Mouse (Mus musculus): ENCODE measurements around the gene Zfp866. TPM values are rescaled to one million over a fixed set of nuclear protein-coding genes. Genes with fewer than 3 reads are reported as not detected.
A peak's percentile ranks its signal among the peaks of the same experiment; 100 is the strongest.

Zfp866 gene
- polyA plus RNA-seq, 1 experiment from 2014 or later = 30.6 TPM

GRCm38 (mm10) chr8:69772106-69772505, 18.9 kb downstream of the Zfp866 start:
- H3K4me1 ChIP-seq = peaks cover 16% of the 10 kb centered on the region
- H3K36me3 ChIP-seq = peaks cover 33% of the 10 kb centered on the region
- 85% methylated on average over 2 of the region's 2 CpGs for WGBS
- no peak for ATAC-seq (ENCODE audit: insufficient number of reproducible peaks, low FRiP score, low TSS enrichment, low read depth)
- H3K27me3 ChIP-seq = no peaks in the 10 kb centered on the region
- H3K9me3 ChIP-seq (replicated peaks) = 0 out of 2 replicates have a peak, but pooled peaks cover 2% of the 10 kb centered on the region
- no peak overlapping the region for H3K4me3 ChIP-seq (replicated peaks)
- H3K4me2 ChIP-seq (replicated peaks) = no peak overlapping the region
- no peak overlapping the region for H3K9ac ChIP-seq
- no peak overlapping the region for H3K27ac ChIP-seq (replicated peaks)

- 77% methylated on average over 9 of the region's 9 CpGs for WGBS
- H3K36me3 ChIP-seq = peaks cover 41% of the 10 kb centered on the region
- H3K4me2 ChIP-seq (replicated peaks) = no peak overlapping the region
Observed at GRCm38 (mm10) chr8:69771221-69771620, 19.8 kb downstream of the Zfp866 start.

GRCm38 (mm10) chr8:69761814-69762445, 29.0 kb downstream of the Zfp866 start:
- peaks cover 62% of the 10 kb centered on the region for H3K36me3 ChIP-seq
- no peak overlapping the region for H3K9ac ChIP-seq
- WGBS = 86% methylated on average over 4 of the region's 4 CpGs
- H3K9me3 ChIP-seq (replicated peaks) = 0 out of 2 replicates have a peak, but pooled peaks cover 12% of the 10 kb centered on the region
- no peaks in the 10 kb centered on the region for H3K27me3 ChIP-seq
- H3K27ac ChIP-seq (replicated peaks) = no peak overlapping the region
- no peak overlapping the region for H3K4me2 ChIP-seq (replicated peaks)
- H3K4me3 ChIP-seq (replicated peaks) = no peak overlapping the region
- no peaks in the 10 kb centered on the region for H3K4me1 ChIP-seq
- no peak for ATAC-seq (ENCODE audit: insufficient number of reproducible peaks, low FRiP score, low TSS enrichment, low read depth)

More at GRCm38 (mm10) chr8:69771221-69771620, 19.8 kb downstream of the Zfp866 start:
- no peak for ATAC-seq (ENCODE audit: insufficient number of reproducible peaks, low FRiP score, low TSS enrichment, low read depth)
- Histone ChIP-seq H3K4me3 (replicated peaks) (no peak overlapping the region), H3K9ac (no peak overlapping the region), H3K9me3 (replicated peaks) (0 out of 2 replicates have a peak, but pooled peaks cover 9% of the 10 kb centered on the region), H3K27ac (replicated peaks) (no peak overlapping the region), H3K27me3 (no peaks in the 10 kb centered on the region), H3K4me1 (peaks cover 16% of the 10 kb centered on the region)

GRCm38 (mm10) chr8:69758316-69758715, 32.7 kb downstream of the Zfp866 start:
- no peak for ATAC-seq (ENCODE audit: insufficient number of reproducible peaks, low FRiP score, low TSS enrichment, low read depth)
- no peaks in the 10 kb centered on the region for H3K27me3 ChIP-seq
- H3K9me3 ChIP-seq (replicated peaks) = no peaks in the 10 kb centered on the region
- H3K27ac ChIP-seq (replicated peaks) = no peak overlapping the region
- no peak overlapping the region for H3K4me2 ChIP-seq (replicated peaks)
- H3K4me1 ChIP-seq = no peaks in the 10 kb centered on the region
- 94% methylated on average over 5 of the region's 5 CpGs for WGBS
- H3K4me3 ChIP-seq (replicated peaks) = no peak overlapping the region
- peaks cover 36% of the 10 kb centered on the region for H3K36me3 ChIP-seq
- H3K9ac ChIP-seq = no peak overlapping the region

GRCm38 (mm10) chr8:69752437-69752836, 38.5 kb downstream of the Zfp866 start:
- 84% methylated on average over 2 of the region's 2 CpGs for WGBS
- Histone ChIP-seq H3K4me3 (replicated peaks) (no peak overlapping the region), H3K27ac (replicated peaks) (no peak overlapping the region), H3K4me1 (peaks cover 11% of the 10 kb centered on the region), H3K27me3 (no peaks in the 10 kb centered on the region), H3K9ac (no peak overlapping the region), H3K9me3 (replicated peaks) (no peaks in the 10 kb centered on the region), H3K4me2 (replicated peaks) (no peak overlapping the region), H3K36me3 (peaks cover 10% of the 10 kb centered on the region; the same call in 1 of the 2 replicates)
- no peak for ATAC-seq (ENCODE audit: insufficient number of reproducible peaks, low FRiP score, low TSS enrichment, low read depth)

GRCm38 (mm10) chr8:69749544-69750454, 41.2 kb downstream of the Zfp866 start, which contains the start of gene Zfp963:
Gene Zfp963, minus strand, starts transcription at chr8:69749970.
- peak within 1 kb of the TSS; percentile 93 for H3K9ac ChIP-seq
- no peaks in the 10 kb centered on the region for H3K9me3 ChIP-seq (replicated peaks)
- H3K36me3 ChIP-seq = 0 out of 2 replicates have a peak, but pooled peaks cover 4% of the 10 kb centered on the region
- WGBS = 2% methylated on average over 48 of the region's 48 CpGs
- H3K27ac ChIP-seq (replicated peaks) = peak within 1 kb of the TSS; percentile 99
- H3K4me3 ChIP-seq (replicated peaks) = peak within 1 kb of the TSS; percentile 73
- ATAC-seq (ENCODE audit: insufficient number of reproducible peaks, low FRiP score, low TSS enrichment, low read depth) = peak; percentile 98
- H3K4me2 ChIP-seq (replicated peaks) = peak within 1 kb of the TSS; percentile 49
- no peaks in the 10 kb centered on the region for H3K27me3 ChIP-seq
- H3K4me1 ChIP-seq = peaks cover 11% of the 10 kb centered on the region

- H3K27ac ChIP-seq (replicated peaks) = no peak overlapping the region
- H3K27me3 ChIP-seq = no peaks in the 10 kb centered on the region
- no peak for ATAC-seq (ENCODE audit: insufficient number of reproducible peaks, low FRiP score, low TSS enrichment, low read depth)
- H3K9ac ChIP-seq = no peak overlapping the region
- no peaks in the 10 kb centered on the region for H3K9me3 ChIP-seq (replicated peaks)
- H3K36me3 ChIP-seq = peaks cover 20% of the 10 kb centered on the region
- H3K4me1 ChIP-seq = no peaks in the 10 kb centered on the region
- 83% methylated on average over 2 of the region's 2 CpGs for WGBS
- H3K4me2 ChIP-seq (replicated peaks) = no peak overlapping the region
- no peak overlapping the region for H3K4me3 ChIP-seq (replicated peaks)
Observed at GRCm38 (mm10) chr8:69741231-69741630, 49.7 kb downstream of the Zfp866 start.

- Histone ChIP-seq H3K27ac (replicated peaks) (no peak overlapping the region), H3K4me1 (no peaks in the 10 kb centered on the region), H3K36me3 (peaks cover 20% of the 10 kb centered on the region), H3K9ac (no peak overlapping the region), H3K4me3 (replicated peaks) (no peak overlapping the region), H3K4me2 (replicated peaks) (no peak overlapping the region), H3K9me3 (replicated peaks) (no peaks in the 10 kb centered on the region), H3K27me3 (no peaks in the 10 kb centered on the region)
- ATAC-seq (ENCODE audit: insufficient number of reproducible peaks, low FRiP score, low TSS enrichment, low read depth) = no peak
- WGBS = 84% methylated on average over 6 of the region's 6 CpGs
Observed at GRCm38 (mm10) chr8:69740763-69741162, 50.2 kb downstream of the Zfp866 start.

- Histone ChIP-seq H3K4me1 (no peaks in the 10 kb centered on the region), H3K9me3 (replicated peaks) (no peaks in the 10 kb centered on the region), H3K9ac (no peak overlapping the region), H3K27me3 (no peaks in the 10 kb centered on the region), H3K4me3 (replicated peaks) (no peak overlapping the region), H3K4me2 (replicated peaks) (no peak overlapping the region), H3K36me3 (no peaks in the 10 kb centered on the region), H3K27ac (replicated peaks) (no peak overlapping the region)
- 71% methylated on average over 1 of the region's 1 CpGs for WGBS
- no peak for ATAC-seq (ENCODE audit: insufficient number of reproducible peaks, low FRiP score, low TSS enrichment, low read depth)
Observed at GRCm38 (mm10) chr8:69735495-69735894, 55.5 kb downstream of the Zfp866 start.

- Histone ChIP-seq H3K9ac (no peak overlapping the region), H3K9me3 (replicated peaks) (no peaks in the 10 kb centered on the region), H3K4me1 (peaks cover 25% of the 10 kb centered on the region), H3K4me2 (replicated peaks) (peak overlapping the region; percentile 51), H3K27me3 (no peaks in the 10 kb centered on the region), H3K4me3 (replicated peaks) (peak overlapping the region; percentile 100), H3K36me3 (0 out of 2 replicates have a peak, but pooled peaks cover 6% of the 10 kb centered on the region), H3K27ac (replicated peaks) (peak overlapping the region; percentile 68; the same call in 1 of the 2 replicates)
- ATAC-seq (ENCODE audit: insufficient number of reproducible peaks, low FRiP score, low TSS enrichment, low read depth) = 0 out of 2 replicates have a peak, but pooled peaks have one; percentile 4
- 36% methylated on average over 5 of the region's 5 CpGs for WGBS
Observed at GRCm38 (mm10) chr8:69717232-69717580, 73.8 kb downstream of the Zfp866 start.
